Mouse (Mus musculus) heart, embryonic 12.5 days (tissue): ENCODE measurements around the gene Lcor. TPM values are rescaled to one million over a fixed set of nuclear protein-coding genes. Genes with fewer than 3 reads are reported as not detected.
A peak's percentile ranks its signal among the peaks of the same experiment; 100 is the strongest.

ENCODE experiments used
- ATAC-seq: fragments of 200-750 bp; cut with Nextera tagmentation; 2 replicates; pipeline ENCODE4 v1.8.0; 2017; ENCODE audit warnings: moderate TSS enrichment, moderate library complexity; ENCODE audit not compliant: insufficient number of reproducible peaks, low FRiP score
- H3K27ac ChIP-seq: fragments of 300-500 bp; sonication (generic); 2 replicates; pipeline ENCODE4 v1.5.1; 2016; ENCODE audit warnings: mild to moderate bottlenecking, moderate library complexity; ENCODE audit not compliant: poor library complexity, severe bottlenecking
- H3K27me3 ChIP-seq: fragments of 300-500 bp; sonication (generic); replicated peaks from 2 replicates; pipeline ENCODE4 v1.6.1; 2016; ENCODE audit warnings: mild to moderate bottlenecking, moderate library complexity
- H3K36me3 ChIP-seq: fragments of 300-500 bp; sonication (generic); 2 replicates; pipeline ENCODE4 v1.6.1; 2016; ENCODE audit warnings: mild to moderate bottlenecking, moderate library complexity
- H3K4me1 ChIP-seq: fragments of 300-500 bp; sonication (generic); replicated peaks from 2 replicates; pipeline ENCODE4 v1.6.1; 2016; ENCODE audit warnings: mild to moderate bottlenecking
- H3K4me2 ChIP-seq: fragments of 300-500 bp; sonication (generic); 2 replicates; pipeline ENCODE4 v1.6.1; 2016; ENCODE audit warnings: mild to moderate bottlenecking, moderate library complexity
- H3K4me3 ChIP-seq: fragments of 300-500 bp; sonication (generic); 2 replicates; pipeline ENCODE4 v1.5.1; 2016; ENCODE audit warnings: mild to moderate bottlenecking
- H3K9ac ChIP-seq: fragments of 300-500 bp; sonication (generic); 2 replicates; pipeline ENCODE4 v1.6.1; 2016; ENCODE audit warnings: mild to moderate bottlenecking, moderate library complexity
- H3K9me3 ChIP-seq: fragments of 300-500 bp; sonication (generic); replicated peaks from 2 replicates; pipeline ENCODE4 v1.6.1; 2016; ENCODE audit warnings: mild to moderate bottlenecking, moderate library complexity
- WGBS: fragments of 180-500 bp; shearing (Covaris S2); methylation state at CpG from one replicate; pipeline ENCODE4 v1.1.7; 2016; 5-methylcytosine and 5-hydroxymethylcytosine counted together
- polyA plus RNA-seq: library from polyadenylated mRNA; unstranded; fragments of >200 nt; fragmentation: Nextera tagmentation; extraction: Ambion mirVana; gene quantifications from 2 replicates; pipeline ENCODE4 v1.2.1, GENCODE M21; 2016

Gene Lcor
- 14.0 and 16.0 TPM in 2 replicates for polyA plus RNA-seq

DNA sequence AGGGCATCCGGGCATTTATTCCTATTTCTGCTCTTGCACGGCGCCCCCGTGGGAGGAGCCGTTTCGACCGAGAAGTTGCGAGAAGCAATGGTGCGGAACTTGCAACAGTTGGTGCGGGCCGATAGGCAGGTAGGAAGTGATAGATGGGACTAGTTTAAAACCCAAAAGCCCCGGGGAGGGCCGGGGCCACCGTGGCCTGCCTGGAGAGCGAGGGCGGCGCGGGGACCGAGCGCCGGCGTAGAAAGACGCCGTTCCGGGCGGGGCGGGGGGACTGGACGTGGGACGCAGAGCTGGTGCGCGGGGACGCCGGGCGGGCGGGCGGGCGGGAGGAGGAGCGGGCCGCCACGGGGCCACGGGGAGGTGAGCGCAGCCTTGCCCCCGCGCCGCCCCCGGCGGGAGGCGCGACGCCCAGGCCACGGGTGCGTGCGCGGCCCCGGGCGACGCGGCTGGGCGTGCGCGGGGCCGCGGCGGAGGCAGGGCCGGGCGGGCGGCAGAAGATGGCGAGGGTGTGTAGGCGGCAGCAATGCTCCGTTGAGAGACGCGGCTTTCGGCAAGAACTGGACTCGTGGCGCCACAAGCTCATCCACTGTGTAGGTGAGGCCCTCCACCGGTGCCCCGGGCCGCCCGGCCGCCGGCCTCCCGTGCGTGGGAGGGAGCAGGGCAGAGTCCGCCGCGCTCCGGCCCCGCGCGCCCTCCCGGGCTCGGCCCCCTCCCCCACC, at the start of gene Lcor:
Gene Lcor, plus strand, starts transcription at position 448 of the 719 bp plus-strand sequence.
- Histone ChIP-seq H3K4me1 (peaks cover 14% of the 10 kb centered on the region), H3K4me2 (peak within 1 kb of the TSS; percentile 90), H3K36me3 (no peaks in the 10 kb centered on the region), H3K9ac (peak within 1 kb of the TSS; percentile 90), H3K4me3 (peak within 1 kb of the TSS; percentile 86), H3K9me3 (no peaks in the 10 kb centered on the region), H3K27me3 (0 out of 2 replicates have a peak, but pooled peaks cover 6% of the 10 kb centered on the region), H3K27ac (peak within 1 kb of the TSS; percentile 99)
- ATAC-seq, result peak; percentile 94
- WGBS, result 5% methylated on average over 68 of the region's 92 CpGs

DNA sequence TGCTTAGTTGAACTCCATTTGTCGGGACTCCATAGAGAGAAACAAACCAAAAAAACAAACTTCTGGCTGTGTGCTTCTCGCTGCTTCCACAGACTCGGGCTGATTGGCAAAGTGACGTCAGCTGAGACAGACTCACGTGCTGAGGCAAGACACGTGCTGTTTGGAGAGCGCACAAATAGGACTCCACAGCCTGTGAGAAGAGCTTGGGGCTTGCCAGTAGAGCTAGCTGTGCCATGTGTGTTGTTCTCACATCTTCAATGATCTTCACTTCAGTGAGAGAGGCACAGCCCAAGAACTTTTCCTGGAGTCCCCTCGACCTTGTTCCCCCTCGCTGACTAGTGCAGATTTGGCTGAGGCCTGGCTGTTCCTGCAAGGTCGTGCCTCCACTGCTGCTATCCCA, 47.1 kb upstream of the Lcor start:
- no peak overlapping the region for H3K27ac ChIP-seq
- no peak overlapping the region for H3K9ac ChIP-seq
- H3K4me3 ChIP-seq, result no peak overlapping the region
- no peaks in the 10 kb centered on the region for H3K9me3 ChIP-seq
- H3K4me1 ChIP-seq, result no peaks in the 10 kb centered on the region
- H3K27me3 ChIP-seq, result no peaks in the 10 kb centered on the region
- no peak for ATAC-seq
- no peaks in the 10 kb centered on the region for H3K36me3 ChIP-seq
- 77% methylated on average over 10 of the region's 10 CpGs for WGBS
- no peak overlapping the region for H3K4me2 ChIP-seq

DNA sequence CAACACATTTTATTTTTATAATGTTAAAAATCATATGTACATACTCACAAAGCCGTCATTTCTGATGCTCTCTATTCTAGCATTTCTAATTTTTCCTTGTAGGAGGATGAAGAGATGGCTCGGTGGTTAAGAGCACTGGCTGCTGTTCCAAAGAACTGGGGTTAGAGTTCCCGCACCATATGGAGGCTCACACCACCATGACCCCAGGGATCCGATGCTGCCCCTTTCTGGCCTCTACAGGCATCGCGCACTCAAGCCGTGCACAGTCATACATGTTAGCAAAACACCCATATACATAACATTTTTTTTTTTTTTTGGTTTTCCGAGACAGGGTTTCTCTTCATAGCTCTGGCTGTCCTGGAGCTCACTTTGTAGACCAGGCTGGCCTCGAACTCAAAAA, 46.0 kb upstream of the Lcor start:
- H3K9ac ChIP-seq, result no peak overlapping the region
- H3K9me3 ChIP-seq, result no peaks in the 10 kb centered on the region
- no peak for ATAC-seq
- WGBS, result 87% methylated on average over 9 of the region's 9 CpGs
- peaks cover 6% of the 10 kb centered on the region; the same call in 1 of the 2 replicates for H3K27me3 ChIP-seq
- H3K36me3 ChIP-seq, result no peaks in the 10 kb centered on the region
- no peak overlapping the region for H3K4me3 ChIP-seq
- H3K27ac ChIP-seq, result no peak overlapping the region
- H3K4me2 ChIP-seq, result no peak overlapping the region
- no peaks in the 10 kb centered on the region for H3K4me1 ChIP-seq

DNA sequence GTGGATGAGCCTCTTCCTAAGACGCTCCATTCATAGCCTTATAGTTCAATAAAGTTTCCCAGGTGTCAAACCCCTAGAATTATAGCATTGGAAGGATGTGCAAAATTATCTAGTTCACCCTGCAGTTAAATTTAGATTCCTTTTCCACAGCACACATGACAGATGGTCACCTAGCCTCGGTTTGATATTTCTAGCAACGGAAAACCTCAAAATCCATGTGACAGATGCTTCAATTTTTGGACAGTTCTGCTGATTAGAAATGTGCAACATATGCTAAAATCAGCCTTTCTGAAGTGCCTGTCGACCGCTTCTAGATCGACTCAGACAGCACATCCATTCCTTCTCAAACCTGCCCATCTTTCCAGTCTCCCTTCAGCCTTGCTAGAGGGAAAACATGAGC, 43.5 kb upstream of the Lcor start:
- ATAC-seq, result no peak
- Histone ChIP-seq H3K36me3 (no peaks in the 10 kb centered on the region), H3K27ac (no peak overlapping the region), H3K4me2 (no peak overlapping the region), H3K4me1 (peaks cover 5% of the 10 kb centered on the region; the same call in 1 of the 2 replicates), H3K9me3 (no peaks in the 10 kb centered on the region), H3K27me3 (peaks cover 20% of the 10 kb centered on the region), H3K9ac (no peak overlapping the region), H3K4me3 (no peak overlapping the region)
- 76% methylated on average over 6 of the region's 6 CpGs for WGBS

DNA sequence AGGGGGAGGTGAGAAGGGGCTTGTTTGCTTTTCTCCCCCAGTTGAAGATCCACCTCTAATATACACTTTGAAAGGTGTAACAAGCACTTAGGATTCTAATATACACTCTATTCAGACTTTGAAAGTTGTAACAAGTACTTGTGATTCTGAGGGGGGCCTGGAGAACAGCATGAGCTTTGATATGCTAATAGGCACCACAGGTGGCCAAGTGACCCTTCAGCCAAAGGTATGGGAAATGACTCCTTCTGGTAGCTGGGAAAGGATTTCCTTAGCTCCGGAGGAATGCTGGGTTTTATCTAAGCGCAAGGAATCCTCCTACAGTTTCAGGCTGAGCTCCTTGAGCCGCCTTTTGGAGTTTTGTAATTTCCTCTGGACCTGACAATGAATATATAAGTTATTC, 41.0 kb upstream of the Lcor start:
- H3K4me3 ChIP-seq, result no peak overlapping the region
- H3K27me3 ChIP-seq, result peaks cover 20% of the 10 kb centered on the region
- no peak overlapping the region for H3K27ac ChIP-seq
- H3K9me3 ChIP-seq, result no peaks in the 10 kb centered on the region
- WGBS, result 24% methylated on average over 3 of the region's 3 CpGs
- H3K9ac ChIP-seq, result no peak overlapping the region
- no peaks in the 10 kb centered on the region for H3K36me3 ChIP-seq
- no peak overlapping the region for H3K4me2 ChIP-seq
- H3K4me1 ChIP-seq, result peaks cover 5% of the 10 kb centered on the region; the same call in 1 of the 2 replicates
- ATAC-seq, result no peak

DNA sequence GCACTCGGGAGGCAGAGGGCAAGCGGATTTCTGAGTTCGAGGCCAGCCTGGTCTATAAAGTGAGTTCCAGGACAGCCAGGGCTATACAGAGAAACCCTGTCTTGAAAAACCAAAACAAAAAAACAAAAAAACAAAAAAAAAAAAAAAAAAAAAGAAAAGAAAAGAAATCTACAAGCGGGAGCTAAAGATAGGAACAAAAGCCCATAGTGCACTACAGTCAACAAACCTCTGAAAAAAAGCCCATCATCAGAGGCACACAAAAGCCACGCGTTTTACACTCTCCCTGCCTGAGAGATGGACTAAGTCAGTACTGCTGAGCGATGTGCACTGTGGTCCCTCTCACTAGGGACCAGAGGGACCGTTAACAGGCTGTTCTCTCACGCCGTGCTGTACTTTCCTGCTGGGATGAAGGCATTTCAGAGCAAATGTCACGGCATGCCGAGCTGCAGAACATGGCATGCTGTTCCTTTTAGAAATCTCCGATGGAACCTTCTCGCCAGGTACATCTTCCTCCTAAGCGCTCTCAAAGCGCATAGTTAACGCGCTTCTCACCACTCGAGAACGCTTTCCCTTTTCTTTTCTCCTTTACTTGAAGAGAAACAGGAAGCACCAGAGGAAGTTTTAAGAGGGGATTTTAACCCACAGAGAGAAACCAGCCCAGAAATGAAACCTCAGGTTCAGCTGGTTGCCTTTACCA, 40.4 kb upstream of the Lcor start:
- ATAC-seq, result no peak
- Histone ChIP-seq H3K27me3 (peaks cover 20% of the 10 kb centered on the region), H3K4me1 (peaks cover 5% of the 10 kb centered on the region; the same call in 1 of the 2 replicates), H3K36me3 (no peaks in the 10 kb centered on the region), H3K27ac (no peak overlapping the region), H3K4me3 (peak overlapping the region; percentile 34), H3K9ac (peak overlapping the region; percentile 7; the same call in 1 of the 2 replicates), H3K9me3 (no peaks in the 10 kb centered on the region), H3K4me2 (peak overlapping the region; percentile 78)
- WGBS, result 10% methylated on average over 20 of the region's 20 CpGs

DNA sequence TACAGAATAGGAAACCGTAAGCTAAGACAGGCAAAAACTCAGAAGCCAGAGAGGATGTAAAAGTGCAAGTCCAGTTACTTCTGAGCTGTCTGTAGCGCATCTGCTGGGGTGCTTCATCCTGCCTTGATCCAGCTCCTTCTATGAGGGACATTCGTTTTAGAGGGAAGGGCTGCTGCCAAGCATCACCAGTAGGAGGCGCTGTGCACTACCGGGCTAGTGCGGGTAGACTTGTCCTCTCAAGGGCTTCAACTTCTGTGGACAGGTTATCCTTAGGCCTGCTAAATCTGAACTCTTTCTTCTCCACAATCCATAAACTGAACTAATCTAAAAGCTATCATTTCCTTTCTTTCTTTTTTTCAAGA, 39.8 kb upstream of the Lcor start:
- peak overlapping the region; percentile 7; the same call in 1 of the 2 replicates for H3K9ac ChIP-seq
- peaks cover 5% of the 10 kb centered on the region; the same call in 1 of the 2 replicates for H3K4me1 ChIP-seq
- WGBS, result 14% methylated on average over 6 of the region's 6 CpGs
- H3K4me2 ChIP-seq, result peak overlapping the region; percentile 78
- ATAC-seq, result no peak
- peaks cover 20% of the 10 kb centered on the region for H3K27me3 ChIP-seq
- peak overlapping the region; percentile 34 for H3K4me3 ChIP-seq
- H3K36me3 ChIP-seq, result no peaks in the 10 kb centered on the region
- H3K27ac ChIP-seq, result no peak overlapping the region
- H3K9me3 ChIP-seq, result no peaks in the 10 kb centered on the region

DNA sequence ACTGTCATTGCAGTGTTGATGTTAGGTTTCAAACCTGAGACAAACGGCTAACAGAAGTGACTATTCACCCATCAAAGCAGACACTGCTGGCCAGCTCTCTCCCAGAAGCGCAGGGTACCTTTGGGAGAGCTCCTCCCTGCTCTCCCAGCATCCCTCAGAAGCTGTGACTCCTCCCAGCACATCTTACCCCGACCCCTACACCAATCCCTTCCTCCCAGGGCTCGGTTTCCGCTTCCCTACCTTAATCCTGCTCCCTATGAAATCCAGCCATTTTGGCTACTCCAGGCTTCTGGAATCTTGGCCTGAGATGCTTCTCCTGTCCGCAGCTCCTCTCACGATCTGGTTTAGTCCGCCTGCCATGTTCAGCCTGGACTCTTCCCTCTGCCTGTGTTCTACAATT, 37.9 kb upstream of the Lcor start:
- no peak overlapping the region for H3K27ac ChIP-seq
- no peak overlapping the region for H3K9ac ChIP-seq
- 55% methylated on average over 8 of the region's 8 CpGs for WGBS
- H3K4me3 ChIP-seq, result no peak overlapping the region
- ATAC-seq, result no peak
- H3K9me3 ChIP-seq, result no peaks in the 10 kb centered on the region
- no peak overlapping the region for H3K4me2 ChIP-seq
- H3K27me3 ChIP-seq, result peaks cover 20% of the 10 kb centered on the region
- H3K4me1 ChIP-seq, result peaks cover 7% of the 10 kb centered on the region
- no peaks in the 10 kb centered on the region for H3K36me3 ChIP-seq

DNA sequence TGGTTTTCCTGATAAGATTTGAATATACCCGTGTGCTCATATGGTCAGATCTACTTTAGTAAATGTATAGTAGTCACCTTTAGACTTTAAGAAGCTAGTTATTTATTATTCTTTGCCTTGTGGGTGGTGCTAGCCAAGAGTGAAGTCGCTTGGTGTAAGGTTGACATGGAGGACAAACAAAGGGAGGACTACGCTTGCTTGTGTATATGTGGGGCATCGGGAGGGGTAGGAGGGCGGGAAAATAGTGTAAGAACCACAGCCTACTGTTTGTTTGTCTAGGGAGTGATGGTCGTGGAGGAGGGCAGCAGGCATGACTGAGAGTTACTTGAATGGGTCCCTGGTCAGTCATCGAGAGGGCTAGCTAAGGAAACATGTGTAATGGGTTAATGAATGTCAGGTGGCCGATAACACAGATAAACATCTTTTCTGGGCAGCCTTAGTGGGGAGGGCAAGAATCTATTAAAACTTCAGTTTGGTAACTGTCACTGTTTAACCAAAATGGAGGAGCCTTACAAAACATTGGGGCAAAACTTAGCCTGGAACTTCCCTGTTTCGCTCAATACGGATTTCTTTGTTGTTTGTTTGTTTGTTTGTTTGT, 37.3 kb upstream of the Lcor start:
- Histone ChIP-seq H3K36me3 (no peaks in the 10 kb centered on the region), H3K9ac (no peak overlapping the region), H3K4me2 (no peak overlapping the region), H3K9me3 (no peaks in the 10 kb centered on the region), H3K4me3 (no peak overlapping the region), H3K27ac (no peak overlapping the region), H3K4me1 (peaks cover 12% of the 10 kb centered on the region), H3K27me3 (peaks cover 20% of the 10 kb centered on the region)
- 65% methylated on average over 10 of the region's 10 CpGs for WGBS
- no peak for ATAC-seq

DNA sequence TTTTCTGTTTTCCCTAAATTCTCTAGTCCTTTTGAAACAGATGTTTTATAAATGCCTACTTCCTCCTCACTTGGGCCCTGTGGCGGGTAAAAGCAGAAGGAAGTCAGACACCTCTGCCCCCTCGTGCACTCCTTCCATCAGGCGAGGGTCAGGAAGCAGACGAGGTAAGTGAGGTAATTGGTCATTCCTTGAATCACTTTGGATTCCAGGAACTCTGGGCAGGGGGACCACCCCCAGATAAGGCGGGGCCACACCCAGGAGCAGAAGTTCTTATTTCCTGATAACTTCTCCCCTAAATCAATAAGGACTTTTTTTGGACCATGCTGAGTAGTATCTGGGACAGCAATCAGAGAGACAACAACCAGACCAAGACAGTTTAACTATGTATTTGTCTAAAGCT, 36.7 kb upstream of the Lcor start:
- Histone ChIP-seq H3K9me3 (no peaks in the 10 kb centered on the region), H3K4me1 (peaks cover 12% of the 10 kb centered on the region), H3K27me3 (peaks cover 20% of the 10 kb centered on the region), H3K4me2 (no peak overlapping the region), H3K9ac (no peak overlapping the region), H3K27ac (no peak overlapping the region), H3K4me3 (no peak overlapping the region), H3K36me3 (no peaks in the 10 kb centered on the region)
- 42% methylated on average over 5 of the region's 5 CpGs for WGBS
- ATAC-seq, result no peak

DNA sequence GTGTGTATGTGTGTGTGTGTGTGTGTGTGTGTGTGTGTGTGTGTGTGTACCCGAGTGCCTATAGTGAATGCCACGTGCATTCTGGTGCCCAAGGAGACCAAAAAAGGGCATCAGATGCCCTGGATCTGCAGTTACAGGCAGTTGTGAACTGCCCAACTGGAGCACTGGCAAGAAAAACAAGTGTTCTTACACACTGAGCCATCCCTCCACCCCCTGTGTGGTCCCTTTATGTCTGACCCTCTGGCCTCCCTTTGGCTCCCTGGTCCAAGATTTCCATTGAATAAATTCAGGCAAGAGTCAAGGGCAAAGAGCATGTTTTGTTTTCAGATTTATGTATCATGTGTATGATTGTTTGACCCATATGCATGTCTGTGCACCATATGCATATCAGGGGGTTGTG, 35.3 kb upstream of the Lcor start:
- Histone ChIP-seq H3K4me3 (no peak overlapping the region), H3K27ac (no peak overlapping the region), H3K9ac (no peak overlapping the region), H3K9me3 (no peaks in the 10 kb centered on the region), H3K4me1 (peaks cover 10% of the 10 kb centered on the region), H3K4me2 (no peak overlapping the region), H3K36me3 (no peaks in the 10 kb centered on the region), H3K27me3 (peaks cover 10% of the 10 kb centered on the region)
- ATAC-seq, result no peak
- 88% methylated on average over 1 of the region's 2 CpGs for WGBS
